Mouse (Mus musculus) cortical plate, adult 2 months (tissue): ENCODE data around the gene Ffar1. TPM values are rescaled to one million over a fixed set of nuclear protein-coding genes. Genes with fewer than 3 reads are reported as not detected.

Experiments used
- H3K27ac ChIP-seq: fragments of 200-500 bp; 2 replicates; pipeline ENCODE4 v1.5.1; 2012; ENCODE audit warnings: low read length, control low read depth, inconsistent platforms; ENCODE audit not compliant: insufficient read depth
- H3K4me1 ChIP-seq: fragments of 200-500 bp; 2 replicates; pipeline ENCODE4 v1.6.1; 2011; ENCODE audit warnings: low read length; ENCODE audit not compliant: control insufficient read depth, insufficient read depth
- H3K4me3 ChIP-seq: fragments of 200-500 bp; 2 replicates; pipeline ENCODE4 v1.5.1; 2011; ENCODE audit warnings: mild to moderate bottlenecking, low read length, control low read depth; ENCODE audit not compliant: insufficient read depth
- CTCF ChIP-seq: fragments of 200-500 bp; IDR thresholded peaks from 2 replicates; pipeline ENCODE4 v1.5.1; 2011; ENCODE audit warnings: mild to moderate bottlenecking, control low read depth, low read length; ENCODE audit not compliant: insufficient read depth; ENCODE audit errors: extremely low read depth
- POLR2A ChIP-seq: fragments of 200-500 bp; IDR thresholded peaks from 2 replicates; pipeline ENCODE4 v1.6.1; 2011; ENCODE audit warnings: mild to moderate bottlenecking, low read length, control low read depth; ENCODE audit not compliant: insufficient read depth; ENCODE audit errors: extremely low read depth
- polyA plus RNA-seq: library from polyadenylated mRNA; depleted of rRNA; stranded (reverse); fragments of >200 nt; gene quantifications from 2 replicates; pipeline ENCODE4 v1.2.3, GENCODE M21; 2012

Gene Ffar1
- polyA plus RNA-seq, 1 experiment = 0.02 TPM

DNA sequence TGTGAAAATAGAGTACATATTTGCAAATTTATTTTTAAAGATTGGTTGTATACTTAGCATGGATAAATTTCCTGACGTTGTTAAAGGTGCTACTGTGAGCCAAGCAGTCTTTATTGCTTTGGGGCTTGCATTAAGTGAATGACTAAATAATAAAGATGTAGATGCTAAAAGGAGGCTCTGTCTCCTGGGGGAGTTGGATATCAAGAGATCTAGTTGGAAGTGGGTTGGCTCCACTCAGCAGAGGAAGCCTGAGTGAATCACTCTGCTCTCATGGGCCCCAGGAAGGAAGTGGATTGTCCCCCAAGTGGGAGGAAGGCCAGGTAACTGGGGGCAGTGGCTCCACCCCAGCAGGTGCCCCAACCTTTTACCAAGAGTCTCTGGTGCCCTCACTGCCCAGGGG lies 3.6 kb downstream of the Ffar1 start:
- H3K4me3 ChIP-seq = no peak overlapping the region
- no peak for TF ChIP-seq CTCF
- TF ChIP-seq POLR2A = no peak
- no peaks in the 10 kb centered on the region for H3K4me1 ChIP-seq
- H3K27ac ChIP-seq = no peak overlapping the region

- H3K4me1 ChIP-seq = no peaks in the 10 kb centered on the region
- TF ChIP-seq CTCF (no peak), POLR2A (no peak)
- H3K4me3 ChIP-seq = no peak within 1 kb of the TSS
- no peak within 1 kb of the TSS for H3K27ac ChIP-seq
Observed at GRCm38 (mm10) chr7:30856078-30856477, 5.3 kb downstream of the Ffar1 start, which contains the start of gene Ffar3. Ffar3 (minus strand) TSS chr7:30856178.

GRCm38 (mm10) chr7:30851421-30851820 lies 9.9 kb downstream of the Ffar1 start:
- TF ChIP-seq POLR2A (no peak), CTCF (no peak)
- Histone ChIP-seq H3K27ac (no peak overlapping the region), H3K4me3 (no peak overlapping the region), H3K4me1 (no peaks in the 10 kb centered on the region)

- TF ChIP-seq POLR2A (no peak), CTCF (no peak)
Observed at GRCm38 (mm10) chr7:30847934-30848333, 13.4 kb downstream of the Ffar1 start.

DNA sequence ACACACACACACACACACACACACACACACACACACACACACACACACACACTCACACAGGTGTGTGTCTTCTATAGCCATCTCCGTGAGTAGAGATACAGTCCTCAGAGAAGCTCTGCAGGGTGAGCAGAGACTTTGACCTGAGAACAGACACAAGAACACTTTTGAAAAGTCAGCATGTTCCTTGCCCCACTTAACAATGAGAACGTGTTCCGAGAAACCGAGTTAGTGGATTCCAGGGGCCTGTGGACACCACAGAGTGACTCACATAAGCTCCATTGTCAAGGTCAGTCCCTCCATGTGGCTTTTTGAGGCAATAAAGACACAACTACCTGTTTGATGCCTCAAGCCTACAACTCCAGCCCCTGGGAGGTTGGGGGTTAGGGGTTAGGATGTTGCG lies 14.0 kb downstream of the Ffar1 start:
- TF ChIP-seq CTCF (no peak), POLR2A (no peak)
- H3K4me1 ChIP-seq = no peaks in the 10 kb centered on the region
- no peak overlapping the region for H3K27ac ChIP-seq
- H3K4me3 ChIP-seq = no peak overlapping the region

More at GRCm38 (mm10) chr7:30847934-30848333, 13.4 kb downstream of the Ffar1 start:
- no peaks in the 10 kb centered on the region for H3K4me1 ChIP-seq
- no peak overlapping the region for H3K4me3 ChIP-seq
- no peak overlapping the region for H3K27ac ChIP-seq

GRCm38 (mm10) chr7:30846505-30847053 lies 14.8 kb downstream of the Ffar1 start:
- H3K4me3 ChIP-seq = no peak overlapping the region
- no peaks in the 10 kb centered on the region for H3K4me1 ChIP-seq
- H3K27ac ChIP-seq = no peak overlapping the region
- TF ChIP-seq CTCF = no peak
- TF ChIP-seq POLR2A = no peak

DNA sequence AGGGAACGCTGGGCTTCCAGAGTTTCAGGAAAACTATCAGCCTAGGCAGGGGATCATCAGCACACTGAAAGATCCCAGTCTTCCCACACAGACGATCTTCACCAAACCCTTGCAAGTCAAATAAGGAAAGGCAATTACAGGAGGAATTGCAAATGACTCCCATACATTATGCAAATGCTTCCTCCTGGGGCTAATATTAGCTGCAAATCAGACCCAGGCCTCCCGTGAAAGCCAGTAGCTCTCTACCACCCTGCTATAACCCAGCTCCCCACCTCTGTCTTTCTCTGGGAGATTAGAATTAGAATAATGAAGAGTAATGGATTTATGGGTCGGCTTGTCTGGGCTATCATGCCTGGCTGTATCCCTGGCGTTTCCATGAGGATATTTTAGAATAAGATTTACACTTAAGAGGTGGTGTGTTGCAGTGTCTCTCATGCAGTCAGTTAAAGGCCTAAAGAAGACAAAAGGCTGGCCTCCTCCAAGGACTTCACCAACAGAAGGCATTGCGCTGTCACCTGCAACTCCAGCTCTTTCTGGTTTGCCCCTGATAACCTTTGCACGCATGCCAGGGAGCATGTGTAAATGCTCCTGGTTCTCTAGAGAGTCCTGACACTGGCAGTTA lies 16.6 kb downstream of the Ffar1 start:
- no peak overlapping the region for H3K27ac ChIP-seq
- TF ChIP-seq POLR2A (no peak), CTCF (no peak)
- no peak overlapping the region for H3K4me3 ChIP-seq

DNA sequence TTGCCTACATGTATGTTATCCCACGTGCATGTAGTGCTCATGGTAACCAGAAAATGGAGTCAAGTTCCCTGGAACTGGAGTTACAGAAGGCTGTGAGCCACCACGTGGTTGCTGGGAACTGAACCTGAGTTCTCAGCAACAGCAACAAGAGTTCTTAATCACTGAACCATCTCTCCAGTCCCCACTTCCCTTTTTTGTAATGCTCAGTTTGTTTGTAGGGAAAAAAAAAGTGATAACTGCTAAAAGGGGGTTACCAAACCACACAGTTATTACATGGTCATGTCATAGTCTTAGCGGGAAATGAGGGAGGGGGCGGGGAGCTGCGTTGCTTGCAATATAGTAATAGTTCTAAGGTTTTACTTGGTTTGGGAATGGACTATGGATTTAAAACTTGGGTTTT lies 19.3 kb downstream of the Ffar1 start:
- Histone ChIP-seq H3K4me3 (no peak overlapping the region), H3K4me1 (no peaks in the 10 kb centered on the region), H3K27ac (no peak overlapping the region)
- TF ChIP-seq POLR2A (no peak), CTCF (no peak)

More for the DNA sequence above, 16.6 kb downstream of the Ffar1 start:
- no peaks in the 10 kb centered on the region for H3K4me1 ChIP-seq

- H3K27ac ChIP-seq = no peak overlapping the region
- TF ChIP-seq CTCF (no peak), POLR2A (no peak)
Observed at GRCm38 (mm10) chr7:30841379-30841778, 20.0 kb downstream of the Ffar1 start.

GRCm38 (mm10) chr7:30840306-30840705 lies 21.1 kb downstream of the Ffar1 start:
- no peaks in the 10 kb centered on the region for H3K4me1 ChIP-seq
- TF ChIP-seq POLR2A (no peak), CTCF (no peak)
- no peak overlapping the region for H3K27ac ChIP-seq
- H3K4me3 ChIP-seq = no peak overlapping the region

More at GRCm38 (mm10) chr7:30841379-30841778, 20.0 kb downstream of the Ffar1 start:
- H3K4me3 ChIP-seq = no peak overlapping the region
- no peaks in the 10 kb centered on the region for H3K4me1 ChIP-seq
